In genomic region chr6:120471991-120472441, GRCm38 (mm10) we compare ENCODE assay signal across 9 mouse cellular contexts. TPM values are rescaled to one million over a fixed set of nuclear protein-coding genes. Genes with fewer than 3 reads are reported as not detected.
DNase-seq lines count a peak whose midpoint lies in the region; ATAC-seq and TF ChIP-seq lines count a peak whose summit lies in the region.
"Had no signal": no experiment of that assay in that cellular context is flagged by ENCODE, and none has a peak within 500 bp of the region (broad histone marks: within the 10 kb centered on the region; RNA-seq: fewer than 3 reads in every experiment).

No protein-coding gene starts in this region.

- H3K79me2 ChIP-seq in CH12.LX (replicated peaks; ENCODE audit: control insufficient read depth, extremely low read depth, insufficient read depth, poor library complexity, severe bottlenecking), result peaks cover 32% of the 10 kb centered on the region

- H3K4me3 ChIP-seq in CH12.LX (replicated peaks in 1 of 3; ENCODE audit: low read depth in 2 of 3, low read length in 2 of 3, poor library complexity in 1 of 3), result peak overlapping the region in 2 of 3 experiments; percentile 26 to 44
- no peak overlapping the region for H3K4me3 ChIP-seq in forebrain, embryonic 16.5 days (replicated peaks; ENCODE audit: low read length)
- peak overlapping the region; percentile 69 for H3K4me3 ChIP-seq in megakaryocyte, embryonic 14.5 days (replicated peaks)

- dilution Hi-C loops in CH12.LX (cut with MboI; ENCODE audit: extremely low pct_ligation_motif_present, extremely low pct_unique_long_range_greater_than_20kb, low sequenced_read_pairs), result no loop called here

- no peaks in the 10 kb centered on the region for H3K27me3 ChIP-seq in CH12.LX (replicated peaks)
- H3K27me3 ChIP-seq in forebrain, embryonic 16.5 days (replicated peaks; ENCODE audit: control insufficient read depth, insufficient read depth, low read length), result no peaks in the 10 kb centered on the region
- H3K27me3 ChIP-seq in megakaryocyte, embryonic 14.5 days (replicated peaks), result peaks cover 1% of the 10 kb centered on the region

- 2% methylated on average over 5 of the region's 5 CpGs for WGBS in forebrain, embryonic 16.5 days

- peak overlapping the region; percentile 77 for H3K9ac ChIP-seq in CH12.LX (ENCODE audit: insufficient read depth, low read depth)
- peak overlapping the region; percentile 22; the same call in 1 of the 2 replicates for H3K9ac ChIP-seq in forebrain, embryonic 16.5 days (replicated peaks; ENCODE audit: low read depth, low read length)

- no peak for TF ChIP-seq CTCF in CH12.LX (conservative IDR thresholded peaks at IDR 0.05 in 1 of 2, IDR thresholded peaks at IDR 0.05 in 1 of 2; ENCODE audit: low read depth in 2 of 2, low read length in 2 of 2)

- H3K27ac ChIP-seq in CH12.LX (ENCODE audit: insufficient read depth, low read depth), result peak overlapping the region; percentile 92
- peak overlapping the region; percentile 77 for H3K27ac ChIP-seq in forebrain, embryonic 16.5 days (ENCODE audit: low read length)

- peak; percentile 89 for ATAC-seq in forebrain, embryonic 16.5 days

- TF ChIP-seq RAD21 in CH12.LX (IDR thresholded peaks at IDR 0.05; ENCODE audit: low read depth, low read length), result no peak

- TF ChIP-seq EP300 in CH12.LX (IDR thresholded peaks at IDR 0.05; ENCODE audit: low read length), result no peak

- in situ Hi-C loops in CH12.LX (cut with MboI; ENCODE audit: low pct_ligation_motif_present, low pct_unique_long_range_greater_than_20kb, low sequenced_read_pairs), result no loop called here

- peak; percentile 27 to 53 for DNase-seq in cerebellum, postnatal 10 days
- DNase-seq in cerebellum, postnatal 14 days, result no peak
- DNase-seq in CH12.LX (ENCODE audit: extremely low read depth), result peak; percentile 68
- DNase-seq in ovary, postnatal 10 days (ENCODE audit: low spot score), result no peak
- DNase-seq in cerebellum, postnatal 36 days, result no peak
- DNase-seq in left cerebral cortex, postnatal 14 days (ENCODE audit: low spot score in 2 of 2), result no peak
- DNase-seq: lung, adult 2 months had no signal

- intact Hi-C loops in left cerebral cortex, postnatal 14 days (cut with DNase I), result no loop called here

- peak overlapping the region; percentile 52 for H3K4me2 ChIP-seq in CH12.LX (ENCODE audit: insufficient read depth, low read depth, poor library complexity, severe bottlenecking)
- no peak overlapping the region for H3K4me2 ChIP-seq in forebrain, embryonic 16.5 days (ENCODE audit: low read length)

- no peaks in the 10 kb centered on the region for H3K9me3 ChIP-seq in CH12.LX (replicated peaks; ENCODE audit: low read length)
- H3K9me3 ChIP-seq in forebrain, embryonic 16.5 days (ENCODE audit: control insufficient read depth, low read length), result no peaks in the 10 kb centered on the region
- H3K9me3 ChIP-seq in megakaryocyte, embryonic 14.5 days, result no peaks in the 10 kb centered on the region

- peaks cover 29 to 62% of the 10 kb centered on the region in 2 experiments for H3K4me1 ChIP-seq in CH12.LX (ENCODE audit: control insufficient read depth in 1 of 2, insufficient read depth in 2 of 2)
- peaks cover 23% of the 10 kb centered on the region for H3K4me1 ChIP-seq in forebrain, embryonic 16.5 days (replicated peaks; ENCODE audit: control insufficient read depth, insufficient read depth, low read length)
- peaks cover 70% of the 10 kb centered on the region for H3K4me1 ChIP-seq in megakaryocyte, embryonic 14.5 days

- peaks cover 28 to 43% of the 10 kb centered on the region in 2 experiments for H3K36me3 ChIP-seq in CH12.LX (replicated peaks in 1 of 2; ENCODE audit: control insufficient read depth in 1 of 2, insufficient read depth in 1 of 2, low read length in 1 of 2)
- no peaks in the 10 kb centered on the region for H3K36me3 ChIP-seq in forebrain, embryonic 16.5 days (ENCODE audit: control insufficient read depth, insufficient read depth)
- H3K36me3 ChIP-seq in megakaryocyte, embryonic 14.5 days (replicated peaks; ENCODE audit: low read length), result peaks cover 51% of the 10 kb centered on the region

- no peak for TF ChIP-seq POLR2A in CH12.LX (IDR thresholded peaks at IDR 0.05; ENCODE audit: low read depth, low read length)

TF ChIP-seq in CH12.LX, 34 proteins besides CTCF, POLR2A, EP300 and RAD21:
- TF ChIP-seq ELF1 (IDR thresholded peaks at IDR 0.05; ENCODE audit: low read depth, low read length) (0 out of 2 replicates have a peak, but pooled peaks have one; percentile 17), USF2 (conservative IDR thresholded peaks at IDR 0.05; ENCODE audit: low read depth, low read length) (no peak), MEF2A (IDR thresholded peaks at IDR 0.05; ENCODE audit: borderline replicate concordance, low read depth, low read length) (peak; percentile 81), ETS1 (conservative IDR thresholded peaks at IDR 0.05; ENCODE audit: low read depth, low read length) (peak; percentile 78)
TF ChIP-seq in CH12.LX: peak in this region for 3.

RNA-seq across cellular contexts. Expression of gene Il17ra, which starts 9.0 kb away (rescaled TPM):
- total RNA-seq in CH12.LX (2012; rRNA removed), result 13.5 and 13.6 TPM in 2 replicates
- 13.8 and 14.0 TPM in 2 replicates for total RNA-seq in CH12.LX (2014; rRNA removed)
- polyA plus RNA-seq in CH12.LX (2012; ENCODE audit: insufficient read length, low read depth), result 21.2 and 23.9 TPM in 2 replicates
- 4.6 and 5.3 TPM in 2 replicates for polyA plus RNA-seq in forebrain, embryonic 16.5 days (2015; fragmentation: Nextera tagmentation; extraction: Ambion mirVana)
- polyA plus RNA-seq in megakaryocyte, embryonic 14.5 days (2012; ENCODE audit: insufficient read depth, low replicate concordance), result 8.7 and 11.2 TPM in 2 replicates
- 1 to 10 TPM; 7.4 to 9.1 TPM for total RNA-seq in left cerebral cortex, postnatal 14 days (2021)

RNA-seq across cellular contexts. Expression of gene Tmem121b, which starts 21.6 kb away (rescaled TPM):
- total RNA-seq in CH12.LX (2012; rRNA removed), result not detected in 2 replicates
- not detected in 2 replicates for total RNA-seq in CH12.LX (2014; rRNA removed)
- not detected in 2 replicates for polyA plus RNA-seq in CH12.LX (2012; ENCODE audit: insufficient read length, low read depth)
- polyA plus RNA-seq in forebrain, embryonic 16.5 days (2015; fragmentation: Nextera tagmentation; extraction: Ambion mirVana), result 3.3 and 3.5 TPM in 2 replicates
- polyA plus RNA-seq in megakaryocyte, embryonic 14.5 days (2012; ENCODE audit: insufficient read depth, low replicate concordance), result 1.1 TPM in 1 of 2 replicates, not detected in the other
- 10 to 100 TPM; 71.2 to 75.7 TPM for total RNA-seq in left cerebral cortex, postnatal 14 days (2021)

RNA-seq across cellular contexts. Expression of gene Hdhd5, which starts 59.1 kb away (rescaled TPM):
- 20.9 and 21.5 TPM in 2 replicates for total RNA-seq in CH12.LX (2012; rRNA removed)
- total RNA-seq in CH12.LX (2014; rRNA removed), result 11.4 and 12.5 TPM in 2 replicates
- 10.9 and 12.4 TPM in 2 replicates for polyA plus RNA-seq in CH12.LX (2012; ENCODE audit: insufficient read length, low read depth)
- polyA plus RNA-seq in forebrain, embryonic 16.5 days (2015; fragmentation: Nextera tagmentation; extraction: Ambion mirVana), result 15.3 and 16.4 TPM in 2 replicates
- polyA plus RNA-seq in megakaryocyte, embryonic 14.5 days (2012; ENCODE audit: insufficient read depth, low replicate concordance), result 2.1 and 4.8 TPM in 2 replicates
- 10 to 100 TPM; 34.4 to 34.9 TPM for total RNA-seq in left cerebral cortex, postnatal 14 days (2021)

Comparison
In these comparisons a context has a peak if more than half of its experiments do, and no peak if none do; other contexts are left out.
1. DNase-seq: peak in cerebellum, postnatal 10 days (2 of 2) and CH12.LX (single experiment); none in cerebellum, postnatal 14 days (0 of 2), ovary, postnatal 10 days (single experiment), cerebellum, postnatal 36 days (0 of 2) and left cerebral cortex, postnatal 14 days (0 of 2).